Mouse (Mus musculus) forebrain, embryonic 16.5 days (tissue): ENCODE measurements around the gene Gm21987. TPM values are rescaled to one million over a fixed set of nuclear protein-coding genes. Genes with fewer than 3 reads are reported as not detected.

Experiments used
- ATAC-seq: fragments of 200-750 bp; cut with Nextera tagmentation; 2 replicates; pipeline ENCODE4 v1.8.0; 2017; ENCODE audit warnings: mild to moderate bottlenecking, moderate library complexity
- H3K27ac ChIP-seq: fragments of 300-500 bp; sonication (generic); 2 replicates; pipeline ENCODE4 v1.5.1; 2014; ENCODE audit warnings: low read length, control low read depth
- H3K27me3 ChIP-seq: fragments of 300-500 bp; sonication (generic); replicated peaks from 2 replicates; pipeline ENCODE4 v1.6.1; 2014; ENCODE audit warnings: low read length; ENCODE audit not compliant: control insufficient read depth, insufficient read depth
- H3K36me3 ChIP-seq: fragments of 300-500 bp; sonication (generic); 2 replicates; pipeline ENCODE4 v1.6.1; 2014; ENCODE audit not compliant: control insufficient read depth, insufficient read depth
- H3K4me1 ChIP-seq: fragments of 300-500 bp; sonication (generic); replicated peaks from 2 replicates; pipeline ENCODE4 v1.6.1; 2014; ENCODE audit warnings: low read length; ENCODE audit not compliant: control insufficient read depth, insufficient read depth
- H3K4me2 ChIP-seq: fragments of 300-500 bp; sonication (generic); 2 replicates; pipeline ENCODE4 v1.6.1; 2014; ENCODE audit warnings: mild to moderate bottlenecking, low read length, control low read depth
- H3K4me3 ChIP-seq: fragments of 300-500 bp; sonication (generic); replicated peaks from 2 replicates; pipeline ENCODE4 v1.5.1; 2014; ENCODE audit warnings: mild to moderate bottlenecking, low read length, control low read depth
- H3K9ac ChIP-seq: fragments of 300-500 bp; sonication (generic); replicated peaks from 2 replicates; pipeline ENCODE4 v1.6.1; 2014; ENCODE audit warnings: low read depth, low read length, control low read depth
- H3K9me3 ChIP-seq: fragments of 300-500 bp; sonication (generic); 2 replicates; pipeline ENCODE4 v1.6.1; 2016; ENCODE audit warnings: low read length; ENCODE audit not compliant: control insufficient read depth
- WGBS: fragments of 180-500 bp; shearing (Covaris S2); extraction: QIAGEN DNeasy Blood & Tissue Kit; methylation state at CpG from one replicate; pipeline ENCODE4 v1.1.7; 2014; 5-methylcytosine and 5-hydroxymethylcytosine counted together
- polyA plus RNA-seq: library from polyadenylated mRNA; unstranded; fragments of >200 nt; fragmentation: Nextera tagmentation; extraction: Ambion mirVana; gene quantifications from 2 replicates; pipeline ENCODE4 v1.2.1, GENCODE M21; 2015

The Gm21987 gene
- polyA plus RNA-seq, 1 experiment from 2014 or later: not detected

GRCm38 (mm10) chr16:38358256-38358812, 11.5 kb downstream of the Gm21987 start:
- WGBS: 91% methylated on average over 6 of the region's 6 CpGs

GRCm38 (mm10) chr16:38359241-38359640, 12.4 kb downstream of the Gm21987 start:
- H3K9me3 ChIP-seq: no peaks in the 10 kb centered on the region
- H3K4me3 ChIP-seq: no peak overlapping the region
- H3K4me2 ChIP-seq: no peak overlapping the region
- no peaks in the 10 kb centered on the region for H3K4me1 ChIP-seq
- WGBS: 98% methylated on average over 2 of the region's 2 CpGs
- no peaks in the 10 kb centered on the region for H3K36me3 ChIP-seq
- no peaks in the 10 kb centered on the region for H3K27me3 ChIP-seq
- H3K27ac ChIP-seq: no peak overlapping the region
- no peak overlapping the region for H3K9ac ChIP-seq
- ATAC-seq: no peak

More at GRCm38 (mm10) chr16:38358256-38358812, 11.5 kb downstream of the Gm21987 start:
- Histone ChIP-seq H3K4me3 (no peak overlapping the region), H3K9me3 (no peaks in the 10 kb centered on the region), H3K4me2 (no peak overlapping the region), H3K27me3 (no peaks in the 10 kb centered on the region), H3K4me1 (no peaks in the 10 kb centered on the region), H3K9ac (no peak overlapping the region), H3K27ac (no peak overlapping the region), H3K36me3 (no peaks in the 10 kb centered on the region)
- ATAC-seq: no peak

GRCm38 (mm10) chr16:38359857-38360256, 13.0 kb downstream of the Gm21987 start:
- Histone ChIP-seq H3K9me3 (no peaks in the 10 kb centered on the region), H3K36me3 (no peaks in the 10 kb centered on the region)
- 79% methylated on average over 3 of the region's 3 CpGs for WGBS

GRCm38 (mm10) chr16:38360317-38360716, 13.5 kb downstream of the Gm21987 start:
- Histone ChIP-seq H3K9me3 (no peaks in the 10 kb centered on the region), H3K27me3 (no peaks in the 10 kb centered on the region), H3K36me3 (no peaks in the 10 kb centered on the region), H3K4me3 (no peak overlapping the region), H3K4me1 (no peaks in the 10 kb centered on the region), H3K9ac (no peak overlapping the region), H3K27ac (no peak overlapping the region), H3K4me2 (no peak overlapping the region)
- no peak for ATAC-seq
- WGBS: 19% methylated on average over 2 of the region's 2 CpGs

More at GRCm38 (mm10) chr16:38359857-38360256, 13.0 kb downstream of the Gm21987 start:
- Histone ChIP-seq H3K9ac (no peak overlapping the region), H3K4me2 (no peak overlapping the region), H3K4me3 (no peak overlapping the region), H3K27ac (no peak overlapping the region), H3K27me3 (no peaks in the 10 kb centered on the region), H3K4me1 (no peaks in the 10 kb centered on the region)
- ATAC-seq: no peak

GRCm38 (mm10) chr16:38361933-38362332, 15.1 kb downstream of the Gm21987 start, which contains the start of gene Popdc2:
TSS of gene Popdc2 (plus strand) at chr16:38362209.
- Histone ChIP-seq H3K4me2 (no peak within 1 kb of the TSS), H3K9me3 (no peaks in the 10 kb centered on the region), H3K27me3 (no peaks in the 10 kb centered on the region), H3K9ac (no peak within 1 kb of the TSS), H3K4me1 (no peaks in the 10 kb centered on the region), H3K27ac (no peak within 1 kb of the TSS), H3K36me3 (no peaks in the 10 kb centered on the region), H3K4me3 (no peak within 1 kb of the TSS)
- ATAC-seq: no peak
- 80% methylated on average over 10 of the region's 10 CpGs for WGBS

- Histone ChIP-seq H3K36me3 (no peaks in the 10 kb centered on the region), H3K4me2 (no peak overlapping the region), H3K4me3 (no peak overlapping the region), H3K9me3 (no peaks in the 10 kb centered on the region), H3K9ac (no peak overlapping the region), H3K27me3 (no peaks in the 10 kb centered on the region), H3K27ac (no peak overlapping the region), H3K4me1 (no peaks in the 10 kb centered on the region)
- no peak for ATAC-seq
- WGBS: 85% methylated on average over 20 of the region's 20 CpGs
Observed at GRCm38 (mm10) chr16:38362493-38363255, 15.8 kb downstream of the Gm21987 start.

GRCm38 (mm10) chr16:38363256-38363595, 16.4 kb downstream of the Gm21987 start:
- H3K4me2 ChIP-seq: no peak overlapping the region
- no peak overlapping the region for H3K4me3 ChIP-seq
- H3K27me3 ChIP-seq: no peaks in the 10 kb centered on the region
- ATAC-seq: no peak
- H3K27ac ChIP-seq: no peak overlapping the region
- H3K9me3 ChIP-seq: no peaks in the 10 kb centered on the region
- WGBS: 93% methylated on average over 3 of the region's 3 CpGs
- H3K36me3 ChIP-seq: no peaks in the 10 kb centered on the region
- no peak overlapping the region for H3K9ac ChIP-seq
- no peaks in the 10 kb centered on the region for H3K4me1 ChIP-seq

- Histone ChIP-seq H3K36me3 (no peaks in the 10 kb centered on the region), H3K4me1 (no peaks in the 10 kb centered on the region), H3K27ac (no peak overlapping the region), H3K4me3 (no peak overlapping the region), H3K4me2 (no peak overlapping the region), H3K27me3 (no peaks in the 10 kb centered on the region), H3K9ac (no peak overlapping the region), H3K9me3 (no peaks in the 10 kb centered on the region)
- 87% methylated on average over 7 of the region's 7 CpGs for WGBS
- no peak for ATAC-seq
Observed at GRCm38 (mm10) chr16:38363657-38364056, 16.8 kb downstream of the Gm21987 start.

- ATAC-seq: no peak
- H3K4me2 ChIP-seq: no peak overlapping the region
- H3K9me3 ChIP-seq: no peaks in the 10 kb centered on the region
- H3K27me3 ChIP-seq: no peaks in the 10 kb centered on the region
- WGBS: 80% methylated on average over 10 of the region's 10 CpGs
- no peak overlapping the region for H3K9ac ChIP-seq
- H3K4me3 ChIP-seq: no peak overlapping the region
- no peaks in the 10 kb centered on the region for H3K36me3 ChIP-seq
- no peaks in the 10 kb centered on the region for H3K4me1 ChIP-seq
- H3K27ac ChIP-seq: no peak overlapping the region
Observed at GRCm38 (mm10) chr16:38365390-38365789, 18.6 kb downstream of the Gm21987 start.
